Comparison of ENCODE assay signal across 8 mouse cellular contexts in genomic region chr12:116404012-116404679, GRCm38 (mm10). TPM values are rescaled to one million over a fixed set of nuclear protein-coding genes. Genes with fewer than 3 reads are reported as not detected.
DNase-seq lines count a peak whose midpoint lies in the region; ATAC-seq lines count a peak whose summit lies in the region.

No protein-coding gene starts in this region.

- peaks cover 30% of the 10 kb centered on the region for H3K9me3 ChIP-seq in forebrain, embryonic 16.5 days (ENCODE audit: control insufficient read depth, low read length)
- peaks cover 26% of the 10 kb centered on the region for H3K9me3 ChIP-seq in neural tube, embryonic 12.5 days

- no peaks in the 10 kb centered on the region for H3K36me3 ChIP-seq in forebrain, embryonic 16.5 days (ENCODE audit: control insufficient read depth, insufficient read depth)
- peaks cover 12% of the 10 kb centered on the region for H3K36me3 ChIP-seq in neural tube, embryonic 12.5 days

- peak overlapping the region; percentile 87 for H3K4me3 ChIP-seq in forebrain, embryonic 16.5 days (replicated peaks; ENCODE audit: low read length)
- peak overlapping the region; percentile 70; the same call in 1 of the 2 replicates for H3K4me3 ChIP-seq in neural tube, embryonic 12.5 days

- DNase-seq in adrenal gland, postnatal 10 days: peak; percentile 6
- DNase-seq in adrenal gland, adult 2 months: no peak
- DNase-seq in right cerebral cortex, postnatal 10 days (ENCODE audit: low spot score in 2 of 2): peak; percentile 40 to 49
- no peak for DNase-seq in right cerebral cortex, postnatal 14 days
- peak; percentile 5 to 6 for DNase-seq in kidney, postnatal 4 days
- no peak for DNase-seq in urinary bladder, postnatal 25 days (ENCODE audit: low spot score)

- H3K27ac ChIP-seq in forebrain, embryonic 16.5 days (ENCODE audit: low read length): no peak overlapping the region
- H3K27ac ChIP-seq in neural tube, embryonic 12.5 days: no peak overlapping the region

- WGBS in forebrain, embryonic 16.5 days: 98% methylated on average over 18 of the region's 18 CpGs
- 95% methylated on average over 18 of the region's 18 CpGs for WGBS in neural tube, embryonic 12.5 days

- peaks cover 12% of the 10 kb centered on the region for H3K4me1 ChIP-seq in forebrain, embryonic 16.5 days (replicated peaks; ENCODE audit: control insufficient read depth, insufficient read depth, low read length)
- H3K4me1 ChIP-seq in neural tube, embryonic 12.5 days: peaks cover 10% of the 10 kb centered on the region; the same call in 1 of the 2 replicates

- H3K4me2 ChIP-seq in forebrain, embryonic 16.5 days (ENCODE audit: low read length): peak overlapping the region; percentile 97
- peak overlapping the region; percentile 90 for H3K4me2 ChIP-seq in neural tube, embryonic 12.5 days (replicated peaks)

- H3K27me3 ChIP-seq in forebrain, embryonic 16.5 days (replicated peaks; ENCODE audit: control insufficient read depth, insufficient read depth, low read length): no peaks in the 10 kb centered on the region
- no peaks in the 10 kb centered on the region for H3K27me3 ChIP-seq in neural tube, embryonic 12.5 days (replicated peaks)

- H3K9ac ChIP-seq in forebrain, embryonic 16.5 days (replicated peaks; ENCODE audit: low read depth, low read length): no peak overlapping the region
- H3K9ac ChIP-seq in neural tube, embryonic 12.5 days: no peak overlapping the region

- ATAC-seq in forebrain, embryonic 16.5 days: no peak
- ATAC-seq in neural tube, embryonic 12.5 days (ENCODE audit: low FRiP score, low read depth): no peak

RNA-seq across cellular contexts. Expression of gene Ncapg2, which starts 1.1 kb away (rescaled TPM):
- 10 to 100 TPM; 22.1 to 23.0 TPM for total RNA-seq in adrenal gland, postnatal 10 days (2021)
- 1 to 10 TPM; 3.7 to 5.2 TPM for total RNA-seq in adrenal gland, adult 2 months (2021)
- 0.37 and 0.44 TPM in 2 replicates for polyA plus RNA-seq in adrenal gland, adult 2 months (2012; rRNA removed)
- 17.6 and 18.9 TPM in 2 replicates for polyA plus RNA-seq in forebrain, embryonic 16.5 days (2015; fragmentation: Nextera tagmentation; extraction: Ambion mirVana)
- polyA plus RNA-seq in neural tube, embryonic 12.5 days (2016; fragmentation: Nextera tagmentation; extraction: Ambion mirVana): 25.1 and 28.7 TPM in 2 replicates

Comparison
In these comparisons a context has a peak if more than half of its experiments do, and no peak if none do; other contexts are left out.
1. DNase-seq: peak in adrenal gland, postnatal 10 days (single experiment), right cerebral cortex, postnatal 10 days (2 of 2) and kidney, postnatal 4 days (2 of 2); none in adrenal gland, adult 2 months (single experiment), right cerebral cortex, postnatal 14 days (single experiment) and urinary bladder, postnatal 25 days (single experiment).
2. RNA of gene Ncapg2, which starts 1.1 kb away (polyA plus RNA-seq): 25.1 to 28.7 TPM in neural tube, embryonic 12.5 days and 17.6 to 18.9 TPM in forebrain, embryonic 16.5 days; 0.37 to 0.44 TPM in adrenal gland, adult 2 months; every median in the first group is over 10 times any median in the second.